Mouse (Mus musculus) embryonic facial prominence, embryonic 10.5 days (tissue): ENCODE measurements at regions not wholly inside any gene's neighbourhood (a gene's known extent, or its start where the extent isn't known, plus 50 kb on each side); places are given as distances from the start of the nearest gene placed in this dataset.

Experiments used
- DNase-seq: peaks from one replicate; pipeline ENCODE4 v3.0.0-alpha.2; 2017; ENCODE audit warnings: low spot score
- H3K27ac ChIP-seq: fragments of 300-500 bp; sonication (generic); replicated peaks from 2 replicates; pipeline ENCODE4 v1.5.1; 2016; ENCODE audit warnings: mild to moderate bottlenecking
- H3K27me3 ChIP-seq: fragments of 300-500 bp; sonication (generic); replicated peaks from 2 replicates; pipeline ENCODE4 v1.6.1; 2016; ENCODE audit warnings: low read depth, mild to moderate bottlenecking; ENCODE audit not compliant: poor library complexity, severe bottlenecking
- H3K36me3 ChIP-seq: fragments of 300-500 bp; sonication (generic); replicated peaks from 2 replicates; pipeline ENCODE4 v1.6.1; 2016; ENCODE audit warnings: mild to moderate bottlenecking, moderate library complexity
- H3K4me1 ChIP-seq: fragments of 300-500 bp; sonication (generic); 2 replicates; pipeline ENCODE4 v1.6.1; 2016
- H3K4me3 ChIP-seq: fragments of 300-500 bp; sonication (generic); 2 replicates; pipeline ENCODE4 v1.5.1; 2016; ENCODE audit warnings: mild to moderate bottlenecking, moderate library complexity
- H3K9me3 ChIP-seq: fragments of 300-500 bp; sonication (generic); 2 replicates; pipeline ENCODE4 v1.6.1; 2016; ENCODE audit warnings: mild to moderate bottlenecking
- whole genome bisulfite sequencing: fragments of 180-500 bp; shearing (Covaris S2); methylation state at CpG from one replicate; pipeline ENCODE4 v1.1.7; 2016; 5-methylcytosine and 5-hydroxymethylcytosine counted together

- Histone ChIP-seq H3K4me1 (peaks cover 20% of the 10 kb centered on the region), H3K27me3 (peaks cover 97% of the 10 kb centered on the region), H3K4me3 (no peak overlapping the region), H3K9me3 (no peaks in the 10 kb centered on the region), H3K36me3 (no peaks in the 10 kb centered on the region), H3K27ac (no peak overlapping the region)
- WGBS = 87% methylated on average over 3 of the region's 3 CpGs
- DNase-seq = no peak
Measured at GRCm38 (mm10) chr13:98579731-98580130, 57.5 kb downstream of the Tmem174 start.

GRCm38 (mm10) chr13:98578426-98579066 is 58.7 kb downstream of the Tmem174 start:
- Histone ChIP-seq H3K4me3 (no peak overlapping the region), H3K27me3 (peaks cover 97% of the 10 kb centered on the region), H3K9me3 (no peaks in the 10 kb centered on the region), H3K36me3 (no peaks in the 10 kb centered on the region), H3K27ac (no peak overlapping the region), H3K4me1 (peaks cover 29% of the 10 kb centered on the region)
- 77% methylated on average over 11 of the region's 11 CpGs for WGBS
- DNase-seq = no peak

GRCm38 (mm10) chr13:98576061-98576460 is 61.1 kb downstream of the Tmem174 start:
- H3K9me3 ChIP-seq = no peaks in the 10 kb centered on the region
- WGBS = 63% methylated on average over 3 of the region's 3 CpGs
- no peak for DNase-seq
- H3K4me3 ChIP-seq = no peak overlapping the region
- H3K27me3 ChIP-seq = peaks cover 98% of the 10 kb centered on the region
- no peak overlapping the region for H3K27ac ChIP-seq
- peaks cover 53% of the 10 kb centered on the region for H3K4me1 ChIP-seq
- no peaks in the 10 kb centered on the region for H3K36me3 ChIP-seq

GRCm38 (mm10) chr13:98574057-98574323 is 63.2 kb downstream of the Tmem174 start:
- H3K4me3 ChIP-seq = no peak overlapping the region
- 14% methylated on average over 12 of the region's 12 CpGs for WGBS
- H3K27me3 ChIP-seq = peaks cover 98% of the 10 kb centered on the region
- no peaks in the 10 kb centered on the region for H3K9me3 ChIP-seq
- peak overlapping the region; percentile 85; the same call in 1 of the 2 replicates for H3K27ac ChIP-seq
- DNase-seq = no peak
- no peaks in the 10 kb centered on the region for H3K36me3 ChIP-seq
- H3K4me1 ChIP-seq = peaks cover 56% of the 10 kb centered on the region

- Histone ChIP-seq H3K4me1 (peaks cover 51% of the 10 kb centered on the region), H3K27me3 (peaks cover 96% of the 10 kb centered on the region), H3K4me3 (peak overlapping the region; percentile 56), H3K27ac (peak overlapping the region; percentile 85), H3K9me3 (no peaks in the 10 kb centered on the region), H3K36me3 (no peaks in the 10 kb centered on the region)
- WGBS = 6% methylated on average over 39 of the region's 39 CpGs
- DNase-seq = peak; percentile 66
Measured at GRCm38 (mm10) chr13:98573261-98574056, 63.8 kb downstream of the Tmem174 start.

GRCm38 (mm10) chr13:98572581-98573260 is 64.5 kb downstream of the Tmem174 start:
- under 1% methylated on average over 50 of the region's 50 CpGs for WGBS
- Histone ChIP-seq H3K27ac (peak overlapping the region; percentile 85), H3K4me1 (peaks cover 45% of the 10 kb centered on the region), H3K4me3 (peak overlapping the region; percentile 56), H3K9me3 (no peaks in the 10 kb centered on the region), H3K36me3 (no peaks in the 10 kb centered on the region), H3K27me3 (peaks cover 96% of the 10 kb centered on the region)
- peak; percentile 88 for DNase-seq

- peaks cover 45% of the 10 kb centered on the region for H3K4me1 ChIP-seq
- H3K27me3 ChIP-seq = peaks cover 96% of the 10 kb centered on the region
- H3K36me3 ChIP-seq = no peaks in the 10 kb centered on the region
- WGBS = under 1% methylated on average over 11 of the region's 14 CpGs
- DNase-seq = no peak
- peak overlapping the region; percentile 56 for H3K4me3 ChIP-seq
- peak overlapping the region; percentile 85 for H3K27ac ChIP-seq
- no peaks in the 10 kb centered on the region for H3K9me3 ChIP-seq
Measured at GRCm38 (mm10) chr13:98572011-98572570, 65.1 kb downstream of the Tmem174 start.

- Histone ChIP-seq H3K27ac (peak overlapping the region; percentile 10; the same call in 1 of the 2 replicates), H3K36me3 (no peaks in the 10 kb centered on the region), H3K27me3 (peaks cover 95% of the 10 kb centered on the region), H3K4me3 (no peak overlapping the region), H3K9me3 (no peaks in the 10 kb centered on the region), H3K4me1 (peaks cover 44% of the 10 kb centered on the region)
- no peak for DNase-seq
- 40% methylated on average over 3 of the region's 3 CpGs for WGBS
Measured at GRCm38 (mm10) chr13:98571051-98571450, 66.2 kb downstream of the Tmem174 start.

GRCm38 (mm10) chr13:98555693-98556092 is 63.9 kb upstream of the Gm10320 start:
- no peak overlapping the region for H3K4me3 ChIP-seq
- H3K27ac ChIP-seq = peak overlapping the region; percentile 51
- DNase-seq = no peak
- H3K27me3 ChIP-seq = peaks cover 29% of the 10 kb centered on the region
- 60% methylated on average over 6 of the region's 6 CpGs for WGBS
- H3K4me1 ChIP-seq = peaks cover 21% of the 10 kb centered on the region
- no peaks in the 10 kb centered on the region for H3K36me3 ChIP-seq
- H3K9me3 ChIP-seq = no peaks in the 10 kb centered on the region

- Histone ChIP-seq H3K27ac (0 out of 2 replicates have a peak overlapping the region, but pooled peaks have one; percentile 31), H3K4me1 (peaks cover 24% of the 10 kb centered on the region), H3K9me3 (no peaks in the 10 kb centered on the region), H3K4me3 (no peak overlapping the region), H3K27me3 (peaks cover 52% of the 10 kb centered on the region), H3K36me3 (no peaks in the 10 kb centered on the region)
- 65% methylated on average over 13 of the region's 13 CpGs for WGBS
- no peak for DNase-seq
Measured at GRCm38 (mm10) chr13:98551471-98552020, 59.7 kb upstream of the Gm10320 start.

GRCm38 (mm10) chr13:98547223-98547622 is 55.4 kb upstream of the Gm10320 start:
- H3K4me1 ChIP-seq = peaks cover 34% of the 10 kb centered on the region
- no peaks in the 10 kb centered on the region for H3K9me3 ChIP-seq
- no peak overlapping the region for H3K4me3 ChIP-seq
- no peak overlapping the region for H3K27ac ChIP-seq
- 80% methylated on average over 5 of the region's 5 CpGs for WGBS
- peaks cover 60% of the 10 kb centered on the region for H3K27me3 ChIP-seq
- DNase-seq = no peak
- no peaks in the 10 kb centered on the region for H3K36me3 ChIP-seq

GRCm38 (mm10) chr13:98546116-98546515 is 54.3 kb upstream of the Gm10320 start:
- Histone ChIP-seq H3K9me3 (no peaks in the 10 kb centered on the region), H3K27ac (no peak overlapping the region), H3K4me1 (peaks cover 31% of the 10 kb centered on the region), H3K27me3 (peaks cover 59% of the 10 kb centered on the region), H3K36me3 (no peaks in the 10 kb centered on the region), H3K4me3 (no peak overlapping the region)
- 54% methylated on average over 5 of the region's 5 CpGs for WGBS
- DNase-seq = no peak
